Mouse (Mus musculus) midbrain, embryonic 15.5 days (tissue): Measurements from ENCODE around the gene Arhgef3. TPM values are rescaled to one million over a fixed set of nuclear protein-coding genes. Genes with fewer than 3 reads are reported as not detected.

ENCODE experiments used
- ATAC-seq: fragments of 200-750 bp; cut with Nextera tagmentation; replicated peaks from 2 replicates; pipeline ENCODE4 v1.8.0; 2017; ENCODE audit warnings: moderate TSS enrichment
- H3K27ac ChIP-seq: fragments of 300-500 bp; sonication (generic); 2 replicates; pipeline ENCODE4 v1.5.1; 2015; ENCODE audit warnings: mild to moderate bottlenecking, inconsistent platforms
- H3K27me3 ChIP-seq: fragments of 300-500 bp; sonication (generic); replicated peaks from 2 replicates; pipeline ENCODE4 v1.6.1; 2015; ENCODE audit warnings: inconsistent platforms
- H3K36me3 ChIP-seq: fragments of 300-500 bp; sonication (generic); replicated peaks from 2 replicates; pipeline ENCODE4 v1.6.1; 2015; ENCODE audit warnings: inconsistent platforms
- H3K4me1 ChIP-seq: fragments of 300-500 bp; sonication (generic); 2 replicates; pipeline ENCODE4 v1.6.1; 2015; ENCODE audit warnings: inconsistent platforms
- H3K4me2 ChIP-seq: fragments of 300-500 bp; sonication (generic); 2 replicates; pipeline ENCODE4 v1.6.1; 2015; ENCODE audit warnings: inconsistent platforms, mild to moderate bottlenecking, moderate library complexity
- H3K4me3 ChIP-seq: fragments of 300-500 bp; sonication (generic); 2 replicates; pipeline ENCODE4 v1.5.1; 2015; ENCODE audit warnings: mild to moderate bottlenecking, inconsistent platforms
- H3K9ac ChIP-seq: fragments of 300-500 bp; sonication (generic); 2 replicates; pipeline ENCODE4 v1.6.1; 2015; ENCODE audit warnings: mild to moderate bottlenecking, inconsistent platforms
- H3K9me3 ChIP-seq: fragments of 300-500 bp; sonication (generic); 2 replicates; pipeline ENCODE4 v1.6.1; 2016; ENCODE audit warnings: inconsistent platforms
- WGBS: fragments of 180-500 bp; shearing (Covaris S2); methylation state at CpG from one replicate; pipeline ENCODE4 v1.1.7; 2015; ENCODE audit warnings: mixed read lengths; 5-methylcytosine and 5-hydroxymethylcytosine counted together
- polyA plus RNA-seq: library from polyadenylated mRNA; unstranded; fragments of >200 nt; fragmentation: Nextera tagmentation; extraction: Ambion mirVana; gene quantifications from 2 replicates; pipeline ENCODE4 v1.2.1, GENCODE M21; 2015

Gene Arhgef3
- polyA plus RNA-seq, 1 experiment from 2014 or later = 6.8 TPM

GRCm38 (mm10) chr14:27185902-27186301 lies 71.2 kb downstream of the Arhgef3 start:
- 76% methylated on average over 5 of the region's 5 CpGs for WGBS
- no peak for ATAC-seq

GRCm38 (mm10) chr14:27186596-27186995 lies 71.9 kb downstream of the Arhgef3 start:
- Histone ChIP-seq H3K36me3 (no peaks in the 10 kb centered on the region), H3K9me3 (no peaks in the 10 kb centered on the region), H3K27ac (no peak overlapping the region), H3K9ac (no peak overlapping the region), H3K27me3 (no peaks in the 10 kb centered on the region), H3K4me3 (no peak overlapping the region), H3K4me1 (no peaks in the 10 kb centered on the region; the same call in 1 of the 2 replicates), H3K4me2 (no peak overlapping the region)
- 81% methylated on average over 4 of the region's 4 CpGs for WGBS
- ATAC-seq = no peak

More at GRCm38 (mm10) chr14:27185902-27186301, 71.2 kb downstream of the Arhgef3 start:
- no peak overlapping the region for H3K27ac ChIP-seq
- H3K27me3 ChIP-seq = no peaks in the 10 kb centered on the region
- H3K4me3 ChIP-seq = no peak overlapping the region
- no peaks in the 10 kb centered on the region for H3K9me3 ChIP-seq
- no peaks in the 10 kb centered on the region; the same call in 1 of the 2 replicates for H3K4me1 ChIP-seq
- H3K9ac ChIP-seq = no peak overlapping the region
- no peak overlapping the region for H3K4me2 ChIP-seq
- no peaks in the 10 kb centered on the region for H3K36me3 ChIP-seq

GRCm38 (mm10) chr14:27187025-27187424 lies 72.3 kb downstream of the Arhgef3 start:
- Histone ChIP-seq H3K4me1 (no peaks in the 10 kb centered on the region; the same call in 1 of the 2 replicates), H3K27me3 (no peaks in the 10 kb centered on the region), H3K36me3 (no peaks in the 10 kb centered on the region), H3K27ac (no peak overlapping the region), H3K4me3 (no peak overlapping the region), H3K9me3 (no peaks in the 10 kb centered on the region), H3K4me2 (no peak overlapping the region), H3K9ac (no peak overlapping the region)
- 11% methylated on average over 4 of the region's 4 CpGs for WGBS
- peak; percentile 84 for ATAC-seq

- no peak for ATAC-seq
- no peak overlapping the region for H3K4me2 ChIP-seq
- H3K4me3 ChIP-seq = no peak overlapping the region
- H3K4me1 ChIP-seq = no peaks in the 10 kb centered on the region; the same call in 1 of the 2 replicates
- H3K9ac ChIP-seq = no peak overlapping the region
- H3K36me3 ChIP-seq = no peaks in the 10 kb centered on the region
- no peaks in the 10 kb centered on the region for H3K9me3 ChIP-seq
- H3K27ac ChIP-seq = no peak overlapping the region
- 79% methylated on average over 4 of the region's 4 CpGs for WGBS
- H3K27me3 ChIP-seq = no peaks in the 10 kb centered on the region
These were observed 73.2 kb downstream of the Arhgef3 start for GRCm38 (mm10) chr14:27187885-27188284.

- Histone ChIP-seq H3K4me3 (no peak overlapping the region), H3K27me3 (no peaks in the 10 kb centered on the region), H3K36me3 (no peaks in the 10 kb centered on the region), H3K9ac (no peak overlapping the region), H3K4me1 (no peaks in the 10 kb centered on the region), H3K27ac (no peak overlapping the region), H3K9me3 (no peaks in the 10 kb centered on the region), H3K4me2 (no peak overlapping the region)
- WGBS = 46% methylated on average over 3 of the region's 3 CpGs
- ATAC-seq = no peak
These were observed 77.8 kb downstream of the Arhgef3 start for GRCm38 (mm10) chr14:27192450-27192849.

GRCm38 (mm10) chr14:27196980-27197379 lies 82.3 kb downstream of the Arhgef3 start:
- Histone ChIP-seq H3K36me3 (no peaks in the 10 kb centered on the region), H3K27ac (no peak overlapping the region), H3K9ac (no peak overlapping the region), H3K4me3 (no peak overlapping the region), H3K27me3 (no peaks in the 10 kb centered on the region), H3K4me2 (no peak overlapping the region), H3K4me1 (no peaks in the 10 kb centered on the region), H3K9me3 (no peaks in the 10 kb centered on the region)
- 92% methylated on average over 8 of the region's 8 CpGs for WGBS
- ATAC-seq = no peak

- 92% methylated on average over 5 of the region's 5 CpGs for WGBS
- H3K4me2 ChIP-seq = no peak overlapping the region
- no peak overlapping the region for H3K4me3 ChIP-seq
- H3K4me1 ChIP-seq = no peaks in the 10 kb centered on the region
- H3K9ac ChIP-seq = no peak overlapping the region
- no peak for ATAC-seq
- no peak overlapping the region for H3K27ac ChIP-seq
- no peaks in the 10 kb centered on the region for H3K36me3 ChIP-seq
- no peaks in the 10 kb centered on the region for H3K9me3 ChIP-seq
- no peaks in the 10 kb centered on the region for H3K27me3 ChIP-seq
These were observed 83.9 kb downstream of the Arhgef3 start for GRCm38 (mm10) chr14:27198490-27199089.

GRCm38 (mm10) chr14:27199119-27199518 lies 84.4 kb downstream of the Arhgef3 start:
- Histone ChIP-seq H3K4me3 (no peak overlapping the region), H3K9me3 (no peaks in the 10 kb centered on the region), H3K9ac (no peak overlapping the region), H3K4me2 (no peak overlapping the region), H3K27me3 (no peaks in the 10 kb centered on the region), H3K4me1 (no peaks in the 10 kb centered on the region), H3K36me3 (no peaks in the 10 kb centered on the region), H3K27ac (no peak overlapping the region)
- 77% methylated on average over 3 of the region's 3 CpGs for WGBS
- no peak for ATAC-seq

- no peaks in the 10 kb centered on the region for H3K9me3 ChIP-seq
These were observed 85.2 kb downstream of the Arhgef3 start for GRCm38 (mm10) chr14:27199870-27200269.

GRCm38 (mm10) chr14:27200743-27201576 lies 86.3 kb downstream of the Arhgef3 start:
- WGBS = 69% methylated on average over 12 of the region's 12 CpGs
- no peaks in the 10 kb centered on the region for H3K27me3 ChIP-seq
- H3K4me1 ChIP-seq = no peaks in the 10 kb centered on the region
- no peak overlapping the region for H3K4me3 ChIP-seq
- no peak for ATAC-seq
- no peak overlapping the region for H3K27ac ChIP-seq
- H3K9ac ChIP-seq = no peak overlapping the region
- no peaks in the 10 kb centered on the region for H3K9me3 ChIP-seq
- H3K4me2 ChIP-seq = no peak overlapping the region
- no peaks in the 10 kb centered on the region for H3K36me3 ChIP-seq

More at GRCm38 (mm10) chr14:27199870-27200269, 85.2 kb downstream of the Arhgef3 start:
- Histone ChIP-seq H3K36me3 (no peaks in the 10 kb centered on the region), H3K27ac (no peak overlapping the region), H3K27me3 (no peaks in the 10 kb centered on the region), H3K4me1 (no peaks in the 10 kb centered on the region), H3K4me2 (no peak overlapping the region), H3K9ac (no peak overlapping the region), H3K4me3 (no peak overlapping the region)
- WGBS = 94% methylated on average over 11 of the region's 11 CpGs
- ATAC-seq = no peak

- H3K4me1 ChIP-seq = no peaks in the 10 kb centered on the region
- no peaks in the 10 kb centered on the region for H3K36me3 ChIP-seq
- no peaks in the 10 kb centered on the region for H3K9me3 ChIP-seq
- no peak overlapping the region for H3K4me3 ChIP-seq
- H3K27ac ChIP-seq = no peak overlapping the region
- ATAC-seq = no peak
- no peaks in the 10 kb centered on the region for H3K27me3 ChIP-seq
- WGBS = 61% methylated on average over 5 of the region's 5 CpGs
- no peak overlapping the region for H3K9ac ChIP-seq
- no peak overlapping the region for H3K4me2 ChIP-seq
These were observed 87.1 kb downstream of the Arhgef3 start for GRCm38 (mm10) chr14:27201824-27202223.

GRCm38 (mm10) chr14:27204704-27205103 lies 90.0 kb downstream of the Arhgef3 start:
- 89% methylated on average over 2 of the region's 2 CpGs for WGBS
- H3K4me3 ChIP-seq = no peak overlapping the region
- no peaks in the 10 kb centered on the region for H3K36me3 ChIP-seq
- ATAC-seq = no peak
- H3K27me3 ChIP-seq = no peaks in the 10 kb centered on the region
- no peak overlapping the region for H3K9ac ChIP-seq
- no peaks in the 10 kb centered on the region for H3K4me1 ChIP-seq
- H3K4me2 ChIP-seq = no peak overlapping the region
- H3K27ac ChIP-seq = no peak overlapping the region
- no peaks in the 10 kb centered on the region for H3K9me3 ChIP-seq

- Histone ChIP-seq H3K27me3 (no peaks in the 10 kb centered on the region), H3K9ac (no peak overlapping the region), H3K9me3 (no peaks in the 10 kb centered on the region), H3K36me3 (no peaks in the 10 kb centered on the region), H3K4me2 (no peak overlapping the region), H3K27ac (no peak overlapping the region), H3K4me3 (no peak overlapping the region), H3K4me1 (no peaks in the 10 kb centered on the region)
- ATAC-seq = no peak
These were observed 91.7 kb downstream of the Arhgef3 start for GRCm38 (mm10) chr14:27206443-27206842.
